Mouse (Mus musculus) kidney, embryonic 15.5 days (tissue): Measurements from ENCODE around the gene Avpr2. TPM values are rescaled to one million over a fixed set of nuclear protein-coding genes. Genes with fewer than 3 reads are reported as not detected.

Experiments
- ATAC-seq: fragments of 200-750 bp; cut with Nextera tagmentation; replicated peaks from 2 replicates; pipeline ENCODE4 v1.8.0; 2017; ENCODE audit warnings: moderate TSS enrichment; ENCODE audit not compliant: low FRiP score
- H3K27ac ChIP-seq: fragments of 300-500 bp; sonication (generic); 2 replicates; pipeline ENCODE4 v1.5.1; 2015; ENCODE audit warnings: mild to moderate bottlenecking, inconsistent platforms
- H3K27me3 ChIP-seq: fragments of 300-500 bp; sonication (generic); 2 replicates; pipeline ENCODE4 v1.6.1; 2015; ENCODE audit warnings: inconsistent platforms
- H3K36me3 ChIP-seq: fragments of 300-500 bp; sonication (generic); 2 replicates; pipeline ENCODE4 v1.6.1; 2015; ENCODE audit warnings: inconsistent platforms
- H3K4me1 ChIP-seq: fragments of 300-500 bp; sonication (generic); 2 replicates; pipeline ENCODE4 v1.6.1; 2015; ENCODE audit warnings: inconsistent platforms
- H3K4me2 ChIP-seq: fragments of 300-500 bp; sonication (generic); 2 replicates; pipeline ENCODE4 v1.6.1; 2015; ENCODE audit warnings: moderate library complexity, mild to moderate bottlenecking, inconsistent platforms
- H3K4me3 ChIP-seq: fragments of 300-500 bp; sonication (generic); replicated peaks from 2 replicates; pipeline ENCODE4 v1.5.1; 2015; ENCODE audit warnings: mild to moderate bottlenecking, inconsistent platforms
- H3K9ac ChIP-seq: fragments of 300-500 bp; sonication (generic); 2 replicates; pipeline ENCODE4 v1.6.1; 2015; ENCODE audit warnings: mild to moderate bottlenecking, inconsistent platforms
- H3K9me3 ChIP-seq: fragments of 300-500 bp; sonication (generic); replicated peaks from 2 replicates; pipeline ENCODE4 v1.6.1; 2016; ENCODE audit warnings: inconsistent platforms
- WGBS: fragments of 180-500 bp; shearing (Covaris S2); methylation state at CpG from one replicate; pipeline ENCODE4 v1.1.7; 2015; ENCODE audit warnings: mixed read lengths; 5-methylcytosine and 5-hydroxymethylcytosine counted together
- polyA plus RNA-seq: library from polyadenylated mRNA; unstranded; fragments of >200 nt; fragmentation: Nextera tagmentation; extraction: Ambion mirVana; gene quantifications from 2 replicates; pipeline ENCODE4 v1.2.1, GENCODE M21; 2015

Avpr2 gene
- 5.8 and 6.2 TPM in 2 replicates for polyA plus RNA-seq

DNA sequence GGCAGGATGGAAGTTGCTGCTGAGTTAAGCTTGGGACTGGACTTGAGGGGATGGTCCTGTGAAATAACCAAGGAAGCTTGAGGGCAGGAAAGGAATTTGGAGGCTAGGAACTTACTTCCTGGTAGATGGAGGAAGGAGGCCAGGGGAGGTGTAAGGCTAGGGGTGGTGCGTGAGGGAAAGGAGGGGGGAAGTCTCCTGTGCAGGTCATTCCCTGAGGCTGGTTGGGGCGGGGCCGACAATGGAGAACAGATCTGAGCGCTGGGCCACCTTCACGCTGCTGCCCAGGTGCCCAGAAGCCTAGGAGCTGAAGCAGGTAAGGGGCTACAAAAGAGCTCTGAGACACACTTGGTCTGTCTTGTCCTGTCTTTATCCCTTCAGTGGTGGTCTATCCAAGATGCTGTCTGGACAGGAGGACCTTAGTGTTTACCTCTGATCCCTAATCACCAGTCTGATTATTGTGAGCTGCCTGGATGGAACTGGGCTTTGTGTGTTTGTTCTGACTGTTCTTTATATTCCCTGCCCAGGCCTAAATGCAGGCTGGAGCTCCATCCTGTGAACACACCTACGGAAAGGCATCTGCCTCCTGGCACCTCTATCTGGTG lies at the start of gene Avpr2:
TSS of gene Avpr2 (plus strand) at position 552 of the 602 bp plus-strand sequence.
- H3K4me2 ChIP-seq = no peak within 1 kb of the TSS
- 73% methylated on average over 6 of the region's 6 CpGs for WGBS
- no peaks in the 10 kb centered on the region for H3K4me1 ChIP-seq
- H3K9ac ChIP-seq = no peak within 1 kb of the TSS
- no peak within 1 kb of the TSS for H3K4me3 ChIP-seq
- ATAC-seq = 0 out of 2 replicates have a peak, but pooled peaks have one; percentile 18
- no peaks in the 10 kb centered on the region for H3K36me3 ChIP-seq
- peak within 1 kb of the TSS; percentile 13; the same call in 1 of the 2 replicates for H3K27ac ChIP-seq
- H3K27me3 ChIP-seq = 0 out of 2 replicates have a peak, but pooled peaks cover 6% of the 10 kb centered on the region
- no peaks in the 10 kb centered on the region for H3K9me3 ChIP-seq

DNA sequence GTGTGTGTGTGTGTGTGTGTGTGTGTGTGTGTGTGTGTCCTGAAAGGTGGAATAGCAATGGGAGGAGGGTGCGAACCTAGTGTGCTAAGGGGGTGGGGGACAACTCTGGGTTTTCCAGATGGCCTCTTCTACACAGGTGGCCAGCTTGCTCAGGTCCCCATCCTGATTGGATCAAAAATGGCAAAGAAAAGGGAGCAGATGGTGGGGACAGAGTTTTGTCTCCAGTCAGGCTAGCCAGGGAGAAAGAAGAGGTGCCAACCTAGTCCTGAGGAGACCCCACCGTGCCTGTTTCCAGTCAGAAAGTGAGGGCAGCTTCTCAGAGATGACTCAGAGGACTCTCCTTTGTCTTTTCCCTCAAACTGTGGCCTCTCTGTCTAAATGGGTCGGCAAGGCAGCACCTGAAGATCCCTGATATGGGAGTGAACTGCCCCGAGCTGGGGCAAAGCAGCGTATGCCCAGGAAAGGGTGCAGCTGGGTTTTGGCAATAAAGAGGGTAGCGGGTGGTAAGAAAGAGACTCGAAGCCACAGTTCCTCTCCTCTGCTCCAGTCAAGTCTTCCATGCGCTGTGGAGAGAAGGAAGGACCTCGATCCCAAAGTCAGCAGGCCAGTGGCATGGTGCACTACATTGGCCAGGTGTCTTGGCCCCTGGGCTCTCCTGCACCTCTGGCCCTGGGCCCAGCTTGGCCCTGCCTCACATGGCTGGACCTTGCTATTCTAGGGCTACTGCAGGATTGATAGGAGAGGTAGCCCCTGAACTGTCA lies 37.4 kb upstream of the Avpr2 start:
- H3K9me3 ChIP-seq = no peaks in the 10 kb centered on the region
- H3K27me3 ChIP-seq = peaks cover 5% of the 10 kb centered on the region; the same call in 1 of the 2 replicates
- no peak for ATAC-seq
- no peak overlapping the region for H3K4me3 ChIP-seq
- WGBS = 83% methylated on average over 9 of the region's 9 CpGs
- H3K4me2 ChIP-seq = no peak overlapping the region
- H3K27ac ChIP-seq = no peak overlapping the region
- H3K36me3 ChIP-seq = no peaks in the 10 kb centered on the region
- H3K4me1 ChIP-seq = no peaks in the 10 kb centered on the region
- no peak overlapping the region for H3K9ac ChIP-seq

DNA sequence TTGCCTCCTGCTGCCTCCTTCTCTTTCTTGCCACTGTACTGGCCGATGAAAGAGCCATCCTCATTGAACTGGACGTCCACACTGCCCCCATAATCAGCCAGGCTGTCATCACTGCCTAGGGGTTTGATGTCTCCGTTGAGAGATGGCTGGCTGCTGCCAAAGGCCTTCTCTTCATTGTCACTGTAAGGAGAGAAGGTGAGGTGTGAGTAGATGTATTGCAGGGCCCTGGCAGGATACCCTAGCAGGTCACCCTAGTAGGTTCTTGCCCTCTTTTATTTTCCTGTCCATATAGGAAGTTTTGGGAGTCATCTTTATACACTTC lies 36.9 kb upstream of the Avpr2 start:
- Histone ChIP-seq H3K4me1 (no peaks in the 10 kb centered on the region), H3K27me3 (peaks cover 5% of the 10 kb centered on the region; the same call in 1 of the 2 replicates), H3K9me3 (no peaks in the 10 kb centered on the region), H3K27ac (no peak overlapping the region), H3K4me3 (no peak overlapping the region), H3K4me2 (no peak overlapping the region), H3K9ac (no peak overlapping the region), H3K36me3 (no peaks in the 10 kb centered on the region)
- WGBS = 59% methylated on average over 3 of the region's 3 CpGs
- no peak for ATAC-seq

DNA sequence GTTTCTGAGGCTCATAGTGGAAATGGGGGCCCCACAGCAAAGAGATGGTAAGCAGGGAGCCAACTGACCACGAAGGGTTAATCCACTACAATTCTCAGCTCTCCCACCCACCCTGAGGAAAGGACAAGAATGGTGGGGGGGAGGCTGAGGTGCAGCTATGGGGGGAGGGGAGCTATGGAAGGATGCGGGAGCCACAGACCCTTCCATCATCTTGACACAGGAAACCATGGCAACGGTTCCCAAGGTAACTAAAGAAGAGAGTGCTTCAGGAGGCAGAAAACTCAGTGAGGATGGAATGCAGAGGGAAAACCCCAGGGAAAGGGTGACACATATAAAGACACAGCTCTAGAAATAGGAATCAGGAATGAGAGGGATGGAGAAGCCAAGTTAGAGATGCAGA lies 27.2 kb upstream of the Avpr2 start:
- Histone ChIP-seq H3K4me2 (no peak overlapping the region), H3K27ac (no peak overlapping the region), H3K9ac (no peak overlapping the region), H3K4me3 (no peak overlapping the region), H3K27me3 (no peaks in the 10 kb centered on the region; the same call in 1 of the 2 replicates), H3K4me1 (no peaks in the 10 kb centered on the region), H3K36me3 (no peaks in the 10 kb centered on the region), H3K9me3 (no peaks in the 10 kb centered on the region)
- WGBS = 49% methylated on average over 3 of the region's 3 CpGs
- no peak for ATAC-seq

DNA sequence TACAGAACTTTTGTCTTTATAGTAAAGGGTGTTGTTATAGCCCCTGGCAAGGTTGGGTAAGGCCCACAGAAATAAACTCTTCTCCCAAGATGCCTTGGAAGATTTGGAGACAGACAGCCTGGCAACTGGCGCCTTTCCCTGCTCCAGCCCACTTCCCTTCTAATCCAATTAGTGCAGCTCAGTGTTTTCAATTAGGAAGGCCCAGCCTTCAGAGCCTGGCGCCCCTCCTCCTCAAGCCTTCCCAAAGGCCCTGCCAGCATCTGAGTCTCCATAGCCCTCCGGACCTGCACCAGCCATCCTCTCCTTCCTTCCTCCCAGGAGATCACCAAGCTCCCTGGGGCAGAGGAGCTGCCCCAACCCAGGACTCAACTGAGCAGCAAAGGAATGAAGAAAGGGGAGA lies 24.6 kb upstream of the Avpr2 start:
- Histone ChIP-seq H3K4me3 (no peak overlapping the region), H3K36me3 (no peaks in the 10 kb centered on the region), H3K27me3 (no peaks in the 10 kb centered on the region; the same call in 1 of the 2 replicates), H3K9me3 (no peaks in the 10 kb centered on the region), H3K9ac (no peak overlapping the region), H3K4me1 (no peaks in the 10 kb centered on the region), H3K27ac (no peak overlapping the region), H3K4me2 (no peak overlapping the region)
- no peak for ATAC-seq
- 40% methylated on average over 3 of the region's 3 CpGs for WGBS

DNA sequence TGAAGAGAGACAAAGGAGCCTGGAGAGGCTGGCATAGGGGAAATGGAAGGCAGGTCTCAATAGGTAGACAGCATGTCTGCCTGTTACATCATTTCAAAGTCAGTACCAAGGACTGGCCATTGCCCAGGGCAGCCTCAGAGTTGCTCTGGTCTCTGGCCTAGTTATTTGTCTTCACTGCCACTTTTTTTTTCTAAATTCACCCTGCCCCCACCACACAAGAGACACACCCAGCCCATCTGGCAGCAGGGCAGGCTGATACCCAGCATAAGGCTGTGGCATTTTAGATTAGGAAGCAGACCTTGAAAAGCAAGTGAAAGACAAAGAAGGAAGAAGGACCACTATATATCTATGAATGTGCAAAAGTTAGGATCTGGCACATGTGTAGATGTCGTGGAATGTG lies 24.1 kb upstream of the Avpr2 start:
- no peak overlapping the region for H3K4me2 ChIP-seq
- no peaks in the 10 kb centered on the region for H3K9me3 ChIP-seq
- H3K27ac ChIP-seq = no peak overlapping the region
- 75% methylated on average over 1 of the region's 1 CpGs for WGBS
- no peak overlapping the region for H3K9ac ChIP-seq
- no peaks in the 10 kb centered on the region for H3K36me3 ChIP-seq
- no peak for ATAC-seq
- H3K4me3 ChIP-seq = no peak overlapping the region
- no peaks in the 10 kb centered on the region for H3K4me1 ChIP-seq
- H3K27me3 ChIP-seq = no peaks in the 10 kb centered on the region; the same call in 1 of the 2 replicates

DNA sequence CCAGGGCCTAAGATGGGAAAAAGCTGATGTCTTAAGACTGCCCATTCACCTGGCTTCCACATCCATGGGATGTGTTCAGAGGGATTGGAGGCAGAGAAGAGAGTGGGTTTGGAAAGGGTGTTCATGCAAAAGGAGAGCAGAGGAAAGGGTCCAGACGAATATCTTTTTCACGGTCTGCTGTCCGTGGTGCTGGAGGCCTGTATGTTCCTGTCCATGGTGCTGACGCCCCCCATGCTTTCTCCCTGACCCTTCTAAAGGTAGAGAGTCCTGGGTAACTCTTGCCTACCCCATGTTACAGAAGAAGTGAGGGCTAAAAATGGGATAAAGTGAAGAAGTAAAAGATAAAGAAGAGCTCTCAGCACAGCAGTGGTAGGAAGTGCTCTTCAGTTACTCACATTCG lies 22.6 kb upstream of the Avpr2 start:
- H3K4me3 ChIP-seq = no peak overlapping the region
- no peak for ATAC-seq
- H3K9me3 ChIP-seq = no peaks in the 10 kb centered on the region
- no peak overlapping the region for H3K27ac ChIP-seq
- WGBS = 12% methylated on average over 5 of the region's 5 CpGs
- no peaks in the 10 kb centered on the region for H3K36me3 ChIP-seq
- H3K27me3 ChIP-seq = no peaks in the 10 kb centered on the region; the same call in 1 of the 2 replicates
- H3K4me2 ChIP-seq = no peak overlapping the region
- H3K4me1 ChIP-seq = no peaks in the 10 kb centered on the region
- no peak overlapping the region for H3K9ac ChIP-seq

DNA sequence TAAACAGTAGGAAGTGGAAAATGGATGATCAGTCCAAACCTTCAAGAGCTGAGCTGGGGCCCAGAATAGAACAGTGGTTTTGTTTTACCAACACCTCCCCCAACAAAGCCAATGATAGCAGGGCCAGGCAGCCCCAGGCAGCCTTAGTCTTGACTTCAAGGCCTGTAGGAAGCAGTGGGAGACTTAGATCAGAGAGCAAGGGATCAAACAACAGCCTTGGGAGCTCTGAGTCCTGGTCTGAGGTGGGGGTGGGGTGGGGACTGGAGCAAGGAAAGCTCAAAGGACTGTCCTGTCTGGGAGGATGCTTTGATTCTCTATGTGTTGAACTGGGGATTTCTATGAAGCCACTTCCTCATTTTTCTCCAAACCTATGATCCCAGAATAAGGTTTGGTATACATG lies 20.4 kb upstream of the Avpr2 start:
- Histone ChIP-seq H3K4me3 (no peak overlapping the region), H3K36me3 (no peaks in the 10 kb centered on the region), H3K4me1 (no peaks in the 10 kb centered on the region), H3K27ac (no peak overlapping the region), H3K27me3 (no peaks in the 10 kb centered on the region; the same call in 1 of the 2 replicates), H3K9ac (no peak overlapping the region), H3K9me3 (no peaks in the 10 kb centered on the region), H3K4me2 (no peak overlapping the region)
- no peak for ATAC-seq

DNA sequence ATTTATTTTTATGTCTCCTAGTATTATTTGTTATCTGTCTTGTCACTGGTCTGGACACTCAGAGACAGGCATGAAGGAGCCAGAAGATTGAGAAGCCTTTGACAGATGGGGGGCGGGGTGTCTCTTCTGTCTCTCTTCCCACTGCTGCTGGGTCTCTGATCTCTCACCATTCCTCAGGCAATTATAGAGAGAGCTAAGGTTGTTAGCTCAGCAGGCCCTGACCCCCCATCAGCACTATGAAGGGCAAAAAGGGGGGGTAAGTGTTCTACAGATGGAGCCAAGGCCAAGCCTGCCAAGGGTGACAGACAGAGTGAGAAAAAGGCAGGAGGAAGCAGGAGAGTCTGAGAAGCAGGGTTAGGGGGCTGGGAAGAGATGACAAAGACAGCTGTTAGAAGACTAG lies 19.9 kb upstream of the Avpr2 start:
- 58% methylated on average over 1 of the region's 1 CpGs for WGBS
- H3K9ac ChIP-seq = no peak overlapping the region
- no peak overlapping the region for H3K4me2 ChIP-seq
- no peak for ATAC-seq
- H3K27me3 ChIP-seq = no peaks in the 10 kb centered on the region; the same call in 1 of the 2 replicates
- H3K27ac ChIP-seq = no peak overlapping the region
- H3K4me1 ChIP-seq = no peaks in the 10 kb centered on the region
- no peaks in the 10 kb centered on the region for H3K36me3 ChIP-seq
- H3K4me3 ChIP-seq = no peak overlapping the region
- H3K9me3 ChIP-seq = no peaks in the 10 kb centered on the region

DNA sequence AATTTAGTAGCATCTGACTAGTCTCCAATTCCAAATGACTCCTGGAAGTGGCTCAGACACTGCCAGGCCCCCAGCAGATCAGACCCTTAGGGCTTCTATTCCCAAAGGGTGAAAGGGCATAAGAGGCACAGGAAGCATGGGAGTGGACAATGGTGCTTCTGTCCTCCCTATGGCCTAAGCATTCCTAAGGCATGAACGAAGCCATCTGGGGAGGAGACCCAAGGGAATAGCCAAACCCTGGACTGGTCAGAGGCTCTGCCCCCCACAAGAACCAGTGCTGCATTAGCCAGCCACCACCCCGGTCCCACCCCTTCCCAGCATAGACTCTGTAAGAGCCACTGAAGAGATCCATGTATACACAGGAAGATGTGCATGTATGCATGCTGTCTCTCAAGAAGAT lies 16.0 kb upstream of the Avpr2 start:
- Histone ChIP-seq H3K36me3 (no peaks in the 10 kb centered on the region), H3K4me1 (peaks cover 6% of the 10 kb centered on the region; the same call in 1 of the 2 replicates), H3K4me2 (no peak overlapping the region), H3K9me3 (no peaks in the 10 kb centered on the region), H3K4me3 (no peak overlapping the region), H3K9ac (no peak overlapping the region), H3K27me3 (peaks cover 16% of the 10 kb centered on the region), H3K27ac (no peak overlapping the region)
- ATAC-seq = no peak
- WGBS = 64% methylated on average over 2 of the region's 2 CpGs

DNA sequence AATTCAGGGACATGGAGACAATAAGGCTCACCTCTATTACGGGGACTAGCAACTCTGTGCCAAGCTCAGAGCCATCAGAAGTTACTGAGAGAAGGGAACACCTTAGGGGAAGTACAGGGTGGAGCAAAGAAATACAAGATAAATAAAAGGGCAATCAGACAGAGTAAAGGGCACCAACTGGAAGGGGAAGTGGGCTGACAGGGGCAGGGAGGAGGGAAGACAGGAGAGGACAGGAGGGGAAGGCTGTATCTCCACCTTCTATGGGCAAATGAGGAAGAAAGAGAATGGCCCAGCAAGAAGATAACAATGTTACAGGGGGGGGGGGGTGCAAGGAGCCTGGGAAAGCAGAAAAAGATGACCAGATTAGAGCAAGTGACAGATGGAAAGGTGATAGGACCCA lies 14.9 kb upstream of the Avpr2 start:
- ATAC-seq = no peak
- no peaks in the 10 kb centered on the region for H3K36me3 ChIP-seq
- H3K4me2 ChIP-seq = no peak overlapping the region
- H3K9me3 ChIP-seq = no peaks in the 10 kb centered on the region
- H3K4me3 ChIP-seq = no peak overlapping the region
- H3K27ac ChIP-seq = no peak overlapping the region
- no peak overlapping the region for H3K9ac ChIP-seq
- 71% methylated on average over 1 of the region's 1 CpGs for WGBS
- peaks cover 12% of the 10 kb centered on the region; the same call in 1 of the 2 replicates for H3K4me1 ChIP-seq
- H3K27me3 ChIP-seq = peaks cover 21% of the 10 kb centered on the region

DNA sequence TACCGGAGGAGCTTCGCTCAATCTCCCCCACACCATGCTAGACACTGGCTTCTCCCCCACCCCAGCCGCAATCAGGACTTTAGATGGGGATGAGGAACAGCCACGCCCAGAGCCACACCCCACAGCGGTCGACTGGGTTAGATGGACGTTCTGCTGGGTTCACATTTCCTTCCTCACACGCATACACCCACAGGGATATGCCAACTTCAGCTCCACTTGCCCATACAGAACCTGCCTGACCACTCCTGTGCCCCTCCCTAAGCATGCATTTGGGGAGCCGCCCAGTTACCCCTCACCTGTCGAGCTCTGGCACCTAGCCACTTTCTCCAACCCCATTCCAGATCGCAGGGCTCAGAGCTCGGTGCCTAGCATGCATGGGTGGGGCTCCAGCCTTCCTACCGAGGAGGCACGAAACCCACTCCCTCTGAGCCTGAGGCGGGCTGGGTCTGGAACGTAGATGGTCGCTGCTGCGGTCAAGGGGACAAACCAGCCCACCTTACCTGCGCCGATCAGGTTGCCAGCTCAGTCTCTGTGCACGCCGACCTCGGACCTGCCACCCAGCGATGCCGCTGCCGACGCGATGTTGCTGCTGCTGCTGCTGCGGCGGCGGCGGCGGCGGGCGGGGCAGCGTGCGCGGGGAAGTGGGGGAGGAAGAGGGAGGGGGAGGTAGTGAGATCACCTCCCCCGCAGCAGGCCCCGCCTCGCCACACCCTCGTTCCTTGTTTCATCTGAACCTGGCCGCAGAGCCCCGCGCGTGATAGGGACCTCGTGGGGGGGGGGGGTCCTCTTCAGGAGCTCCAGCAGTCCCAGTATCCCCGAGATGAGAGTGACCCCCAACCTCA lies 11.5 kb upstream of the Avpr2 start:
- Histone ChIP-seq H3K36me3 (no peaks in the 10 kb centered on the region), H3K27ac (peak overlapping the region; percentile 83), H3K4me3 (peak overlapping the region; percentile 45), H3K4me1 (peaks cover 12% of the 10 kb centered on the region; the same call in 1 of the 2 replicates), H3K27me3 (peaks cover 21% of the 10 kb centered on the region), H3K9ac (peak overlapping the region; percentile 39; the same call in 1 of the 2 replicates), H3K4me2 (peak overlapping the region; percentile 70), H3K9me3 (no peaks in the 10 kb centered on the region)
- WGBS = 22% methylated on average over 42 of the region's 48 CpGs
- peak; percentile 36 for ATAC-seq
